Mouse (Mus musculus): ENCODE results near the gene Rnf185. TPM values are rescaled to one million over a fixed set of nuclear protein-coding genes. Genes with fewer than 3 reads are reported as not detected.
A peak's percentile ranks its signal among the peaks of the same experiment; 100 is the strongest.

The Rnf185 gene
- polyA plus RNA-seq (2016; fragmentation: Nextera tagmentation; extraction: Ambion mirVana), result 35.7 and 39.5 TPM in 2 replicates

- peak within 1 kb of the TSS; percentile 91 for H3K4me3 ChIP-seq
- no peaks in the 10 kb centered on the region for H3K9me3 ChIP-seq
- peak within 1 kb of the TSS; percentile 92 for H3K4me2 ChIP-seq (replicated peaks)
- H3K4me1 ChIP-seq, result peaks cover 10% of the 10 kb centered on the region
- WGBS, result under 1% methylated on average over 45 of the region's 45 CpGs
- peak within 1 kb of the TSS; percentile 89 for H3K27ac ChIP-seq
- ATAC-seq (ENCODE audit: insufficient number of reproducible peaks, insufficient read depth, low FRiP score, low TSS enrichment), result peak; percentile 94
- H3K9ac ChIP-seq, result peak within 1 kb of the TSS; percentile 82
- no peaks in the 10 kb centered on the region for H3K27me3 ChIP-seq
- peaks cover 7% of the 10 kb centered on the region for H3K36me3 ChIP-seq
These were observed at the start of gene Rnf185 for GRCm38 (mm10) chr11:3452167-3452639. Gene Rnf185, minus strand, starts transcription at chr11:3452363.

- Histone ChIP-seq H3K9ac (no peak overlapping the region), H3K9me3 (no peaks in the 10 kb centered on the region)
- ATAC-seq (ENCODE audit: insufficient number of reproducible peaks, insufficient read depth, low FRiP score, low TSS enrichment), result no peak
These were observed 45.1 kb upstream of the Rnf185 start for GRCm38 (mm10) chr11:3497296-3497695.

DNA sequence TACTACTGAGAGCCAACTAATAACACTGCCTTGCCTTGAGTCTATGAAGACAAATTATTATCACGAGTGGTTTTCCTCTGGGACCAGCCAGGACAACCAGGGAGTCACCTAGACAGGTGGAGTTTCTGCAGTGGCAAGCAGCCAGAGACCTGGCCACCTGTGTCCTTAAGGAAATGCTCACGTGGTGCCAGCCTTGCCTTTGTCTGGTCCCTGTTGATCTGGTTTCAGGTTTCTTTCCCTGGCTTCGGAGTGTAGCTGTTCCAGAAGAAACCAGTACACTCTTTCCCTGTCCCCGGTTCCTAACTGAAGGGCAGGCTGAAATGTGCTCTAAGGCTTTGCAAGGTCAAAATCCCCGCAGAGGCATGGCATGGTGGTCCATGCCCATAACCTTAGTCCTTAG is 44.6 kb upstream of the Rnf185 start:
- Histone ChIP-seq H3K4me2 (replicated peaks) (no peak overlapping the region), H3K9me3 (no peaks in the 10 kb centered on the region), H3K4me1 (no peaks in the 10 kb centered on the region), H3K9ac (no peak overlapping the region), H3K27ac (no peak overlapping the region), H3K27me3 (0 out of 2 replicates have a peak, but pooled peaks cover 4% of the 10 kb centered on the region), H3K4me3 (no peak overlapping the region), H3K36me3 (no peaks in the 10 kb centered on the region)
- ATAC-seq (ENCODE audit: insufficient number of reproducible peaks, insufficient read depth, low FRiP score, low TSS enrichment), result no peak
- WGBS, result 40% methylated on average over 5 of the region's 5 CpGs

More at GRCm38 (mm10) chr11:3497296-3497695, 45.1 kb upstream of the Rnf185 start:
- no peak overlapping the region for H3K27ac ChIP-seq
- 0 out of 2 replicates have a peak, but pooled peaks cover 4% of the 10 kb centered on the region for H3K27me3 ChIP-seq
- H3K4me3 ChIP-seq, result no peak overlapping the region
- WGBS, result 88% methylated on average over 1 of the region's 1 CpGs
- H3K4me2 ChIP-seq (replicated peaks), result no peak overlapping the region
- H3K36me3 ChIP-seq, result no peaks in the 10 kb centered on the region
- H3K4me1 ChIP-seq, result no peaks in the 10 kb centered on the region

DNA sequence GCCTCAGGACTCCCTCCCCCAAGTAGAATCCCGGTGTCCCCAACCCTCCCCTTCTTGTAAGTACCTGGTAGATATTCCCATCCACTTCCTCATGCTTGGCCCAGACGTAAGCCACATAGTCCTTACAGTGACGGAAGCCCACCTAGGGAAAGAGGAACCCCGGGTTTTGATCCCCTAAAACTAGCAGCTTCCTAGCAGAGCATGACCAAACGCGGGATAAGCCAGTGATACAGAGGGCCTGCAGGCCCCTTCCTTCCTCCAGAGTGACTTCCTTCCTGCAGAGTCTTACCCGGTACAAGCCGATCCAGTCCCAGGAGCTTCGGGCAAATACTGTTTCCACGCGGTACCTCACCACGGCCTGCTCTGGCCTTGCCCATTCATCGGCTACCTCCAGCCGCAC is 43.3 kb upstream of the Rnf185 start:
- ATAC-seq (ENCODE audit: insufficient number of reproducible peaks, insufficient read depth, low FRiP score, low TSS enrichment), result no peak
- Histone ChIP-seq H3K4me1 (no peaks in the 10 kb centered on the region), H3K36me3 (no peaks in the 10 kb centered on the region), H3K9me3 (no peaks in the 10 kb centered on the region), H3K27me3 (0 out of 2 replicates have a peak, but pooled peaks cover 2% of the 10 kb centered on the region), H3K27ac (no peak overlapping the region), H3K4me2 (replicated peaks) (no peak overlapping the region), H3K9ac (no peak overlapping the region), H3K4me3 (no peak overlapping the region)
- WGBS, result 89% methylated on average over 14 of the region's 14 CpGs

- WGBS, result 81% methylated on average over 17 of the region's 17 CpGs
- H3K36me3 ChIP-seq, result no peaks in the 10 kb centered on the region
- no peak overlapping the region; the same call in 1 of the 2 replicates for H3K9ac ChIP-seq
- ATAC-seq (ENCODE audit: insufficient number of reproducible peaks, insufficient read depth, low FRiP score, low TSS enrichment), result peak; percentile 32; the same call in 1 of the 2 replicates
- H3K4me3 ChIP-seq, result no peak overlapping the region
- no peaks in the 10 kb centered on the region for H3K9me3 ChIP-seq
- H3K4me2 ChIP-seq (replicated peaks), result no peak overlapping the region
- H3K4me1 ChIP-seq, result no peaks in the 10 kb centered on the region
- no peaks in the 10 kb centered on the region for H3K27me3 ChIP-seq
- no peak overlapping the region for H3K27ac ChIP-seq
These were observed 42.7 kb upstream of the Rnf185 start for GRCm38 (mm10) chr11:3494857-3495256.

DNA sequence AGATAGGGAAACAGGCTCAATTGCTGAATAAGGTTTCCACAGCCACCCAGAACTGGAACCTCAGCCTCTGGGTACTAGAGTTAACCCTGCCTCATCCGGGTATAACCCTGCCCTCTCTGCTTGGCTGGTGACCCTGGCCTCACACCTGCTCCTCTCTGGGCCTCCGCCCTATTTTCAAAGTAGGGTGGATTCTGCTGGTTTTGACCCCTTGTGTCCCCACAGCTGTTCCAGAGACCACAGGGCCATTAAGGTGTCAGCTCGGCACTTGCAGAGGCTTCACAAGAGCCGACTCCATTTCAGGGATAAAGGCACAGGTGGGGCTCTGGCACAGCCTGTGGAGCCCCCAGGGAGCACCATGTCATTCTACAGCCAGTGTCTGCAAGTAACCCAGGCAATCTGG is 40.6 kb upstream of the Rnf185 start:
- 72% methylated on average over 4 of the region's 4 CpGs for WGBS
- Histone ChIP-seq H3K36me3 (no peaks in the 10 kb centered on the region), H3K9me3 (no peaks in the 10 kb centered on the region), H3K4me1 (0 out of 2 replicates have a peak, but pooled peaks cover 4% of the 10 kb centered on the region), H3K4me3 (no peak overlapping the region), H3K4me2 (replicated peaks) (no peak overlapping the region), H3K27ac (no peak overlapping the region), H3K9ac (no peak overlapping the region), H3K27me3 (no peaks in the 10 kb centered on the region)
- no peak for ATAC-seq (ENCODE audit: insufficient number of reproducible peaks, insufficient read depth, low FRiP score, low TSS enrichment)

GRCm38 (mm10) chr11:3489036-3489435 is 36.9 kb upstream of the Rnf185 start:
- no peaks in the 10 kb centered on the region for H3K27me3 ChIP-seq
- no peaks in the 10 kb centered on the region for H3K9me3 ChIP-seq
- 80% methylated on average over 5 of the region's 5 CpGs for WGBS
- no peak for ATAC-seq (ENCODE audit: insufficient number of reproducible peaks, insufficient read depth, low FRiP score, low TSS enrichment)
- no peaks in the 10 kb centered on the region for H3K36me3 ChIP-seq
- 0 out of 2 replicates have a peak, but pooled peaks cover 6% of the 10 kb centered on the region for H3K4me1 ChIP-seq
- H3K9ac ChIP-seq, result no peak overlapping the region
- H3K4me3 ChIP-seq, result no peak overlapping the region
- no peak overlapping the region for H3K4me2 ChIP-seq (replicated peaks)
- H3K27ac ChIP-seq, result no peak overlapping the region

GRCm38 (mm10) chr11:3487952-3488570 is 35.9 kb upstream of the Rnf185 start, which contains the start of gene Pla2g3:
Gene Pla2g3, plus strand, starts transcription at chr11:3488284.
- H3K4me3 ChIP-seq, result no peak within 1 kb of the TSS
- 0 out of 2 replicates have a peak, but pooled peaks cover 6% of the 10 kb centered on the region for H3K4me1 ChIP-seq
- H3K27me3 ChIP-seq, result no peaks in the 10 kb centered on the region
- H3K9me3 ChIP-seq, result no peaks in the 10 kb centered on the region
- ATAC-seq (ENCODE audit: insufficient number of reproducible peaks, insufficient read depth, low FRiP score, low TSS enrichment), result 0 out of 2 replicates have a peak, but pooled peaks have one; percentile 37
- no peak within 1 kb of the TSS for H3K4me2 ChIP-seq (replicated peaks)
- no peaks in the 10 kb centered on the region for H3K36me3 ChIP-seq
- 24% methylated on average over 11 of the region's 11 CpGs for WGBS
- H3K9ac ChIP-seq, result no peak within 1 kb of the TSS
- no peak within 1 kb of the TSS for H3K27ac ChIP-seq

- Histone ChIP-seq H3K9ac (no peak overlapping the region), H3K4me3 (no peak overlapping the region), H3K9me3 (no peaks in the 10 kb centered on the region), H3K4me1 (0 out of 2 replicates have a peak, but pooled peaks cover 6% of the 10 kb centered on the region), H3K27me3 (no peaks in the 10 kb centered on the region), H3K27ac (no peak overlapping the region), H3K4me2 (replicated peaks) (no peak overlapping the region), H3K36me3 (no peaks in the 10 kb centered on the region)
- ATAC-seq (ENCODE audit: insufficient number of reproducible peaks, insufficient read depth, low FRiP score, low TSS enrichment), result no peak
- 77% methylated on average over 7 of the region's 7 CpGs for WGBS
These were observed 34.2 kb upstream of the Rnf185 start for GRCm38 (mm10) chr11:3486349-3486748.

DNA sequence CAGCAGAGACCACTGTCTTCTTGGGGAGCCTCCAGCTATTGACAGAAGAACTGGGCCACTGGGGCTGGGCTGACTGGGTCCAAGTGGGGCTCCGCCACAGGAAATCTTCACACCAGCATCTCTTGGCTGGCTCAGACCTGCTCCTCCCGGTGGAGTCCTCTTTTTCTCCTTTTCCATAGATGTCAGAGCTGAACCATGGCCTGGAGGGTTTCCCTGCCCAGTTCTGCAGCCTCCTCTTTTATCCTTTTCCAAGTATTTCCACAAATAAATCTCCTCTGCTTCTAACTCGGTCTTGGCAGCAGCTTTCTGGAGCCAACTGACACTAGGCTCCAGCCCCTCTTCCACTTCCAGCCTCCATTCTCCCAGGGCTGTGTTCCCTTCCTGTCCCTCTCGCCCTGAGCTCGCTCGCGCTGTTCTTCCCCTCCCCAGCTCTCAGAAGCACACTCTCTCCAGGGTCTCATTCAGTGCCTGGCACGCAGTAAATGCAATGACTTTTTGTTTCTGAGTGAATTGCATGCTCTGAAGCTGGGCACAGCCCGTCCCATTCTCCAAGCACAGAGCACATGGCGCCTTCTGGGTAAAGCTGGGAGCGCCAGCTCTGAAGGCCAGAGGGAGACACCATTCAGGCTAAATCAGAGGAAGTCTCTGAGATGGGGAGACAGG is 31.9 kb upstream of the Rnf185 start:
- Histone ChIP-seq H3K27ac (no peak overlapping the region), H3K4me2 (replicated peaks) (no peak overlapping the region), H3K4me3 (no peak overlapping the region), H3K4me1 (0 out of 2 replicates have a peak, but pooled peaks cover 6% of the 10 kb centered on the region), H3K9ac (no peak overlapping the region), H3K27me3 (no peaks in the 10 kb centered on the region), H3K9me3 (no peaks in the 10 kb centered on the region), H3K36me3 (no peaks in the 10 kb centered on the region)
- ATAC-seq (ENCODE audit: insufficient number of reproducible peaks, insufficient read depth, low FRiP score, low TSS enrichment), result no peak
- 66% methylated on average over 11 of the region's 11 CpGs for WGBS

GRCm38 (mm10) chr11:3475489-3475888 is 23.3 kb upstream of the Rnf185 start:
- H3K27ac ChIP-seq, result no peak overlapping the region
- no peaks in the 10 kb centered on the region for H3K27me3 ChIP-seq
- H3K9me3 ChIP-seq, result no peaks in the 10 kb centered on the region
- no peak for ATAC-seq (ENCODE audit: insufficient number of reproducible peaks, insufficient read depth, low FRiP score, low TSS enrichment)
- no peak overlapping the region for H3K9ac ChIP-seq
- H3K4me1 ChIP-seq, result no peaks in the 10 kb centered on the region
- H3K36me3 ChIP-seq, result no peaks in the 10 kb centered on the region
- H3K4me3 ChIP-seq, result no peak overlapping the region
- H3K4me2 ChIP-seq (replicated peaks), result no peak overlapping the region

Data from embryonic facial prominence, embryonic 12.5 days (tissue).